Mouse (Mus musculus): ENCODE data around the gene Olfr350. TPM values are rescaled to one million over a fixed set of nuclear protein-coding genes. Genes with fewer than 3 reads are reported as not detected.

The Olfr350 gene
- polyA plus RNA-seq (2012; rRNA removed) = not detected in 2 replicates

DNA sequence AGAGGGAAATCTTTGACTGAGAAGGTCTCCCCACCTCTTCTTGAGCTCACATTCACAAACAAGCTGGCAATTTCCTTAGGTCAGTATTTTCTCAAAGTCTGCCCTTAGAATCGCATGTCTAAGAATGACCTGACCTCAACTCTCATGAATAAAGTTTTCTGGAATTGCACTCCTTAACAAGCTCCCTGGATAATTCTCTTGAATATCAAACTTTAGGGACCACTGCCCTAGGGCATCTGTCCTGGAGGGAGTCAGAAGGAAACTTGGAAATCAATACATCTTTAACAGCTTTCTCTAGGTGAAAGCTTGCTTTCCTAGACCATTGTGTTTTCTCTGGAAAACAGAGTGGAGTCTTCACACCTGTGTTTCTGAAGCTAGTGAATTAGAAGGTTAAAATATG is at the start of gene Olfr350:
TSS of gene Olfr350 (plus strand) at position 301 of the 400 bp plus-strand sequence.

DNA sequence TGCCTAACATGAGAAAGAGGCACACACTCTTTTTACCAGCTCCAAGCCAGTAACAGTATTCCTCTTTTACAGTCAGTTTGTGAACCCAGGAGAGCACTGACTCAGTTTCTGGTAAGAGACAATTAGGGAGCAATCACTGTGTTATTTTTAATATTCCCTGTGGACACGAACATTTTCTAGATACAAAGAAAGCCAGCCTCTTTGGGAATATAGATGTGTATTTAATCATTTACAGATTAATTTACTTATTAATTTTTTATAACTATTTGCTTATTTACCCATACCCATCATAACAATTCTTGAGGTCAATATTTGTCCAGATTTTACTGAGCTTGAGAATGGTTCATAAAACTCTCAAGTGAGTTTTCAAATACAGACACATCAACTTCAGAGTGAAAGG is 29.2 kb upstream of the Olfr350 start, which contains the start of gene Olfr3:
TSS of gene Olfr3 (minus strand) at position 101 of the 400 bp plus-strand sequence.

DNA sequence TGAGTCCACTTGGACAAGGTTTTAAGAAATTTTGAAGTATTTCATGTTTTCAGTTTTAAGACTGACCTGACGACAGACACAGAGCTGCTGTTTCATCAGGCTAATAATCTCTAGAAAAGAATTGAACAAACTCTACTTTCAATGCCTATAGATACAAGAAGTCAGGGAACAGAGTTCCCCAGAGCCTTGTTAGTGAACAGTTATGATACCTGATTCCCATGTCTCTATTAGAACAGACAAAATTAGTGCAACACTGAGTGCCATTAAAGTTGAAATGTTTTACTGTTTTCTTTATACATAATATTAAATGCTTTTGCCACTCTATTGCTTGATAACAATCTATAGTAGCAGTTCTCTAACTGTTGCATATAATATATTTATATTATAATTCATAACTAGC is 16.4 kb downstream of the Olfr350 start, which contains the start of gene Olfr351:
TSS of gene Olfr351 (minus strand) at position 101 of the 400 bp plus-strand sequence.

DNA sequence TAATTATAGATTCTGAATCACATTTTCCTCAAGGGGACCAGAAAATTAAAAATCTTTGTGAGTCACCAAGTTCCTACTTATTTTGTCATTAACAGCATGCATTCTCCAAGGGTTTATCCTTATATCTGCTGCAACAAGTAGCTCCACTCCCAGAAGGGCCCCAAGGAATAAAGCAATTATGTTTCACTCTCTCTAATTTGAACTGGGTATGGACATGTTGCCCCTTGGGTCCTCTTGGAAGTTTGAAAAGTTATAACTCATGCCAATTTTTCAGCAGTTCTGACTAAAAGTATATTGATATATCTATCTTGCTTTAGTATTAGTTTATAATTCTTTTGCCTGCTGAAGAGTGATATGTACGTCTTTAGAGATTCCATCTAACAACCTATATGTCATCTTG is 22.1 kb downstream of the Olfr350 start, which contains the start of gene Olfr352:
TSS of gene Olfr352 (plus strand) at position 301 of the 400 bp plus-strand sequence.

DNA sequence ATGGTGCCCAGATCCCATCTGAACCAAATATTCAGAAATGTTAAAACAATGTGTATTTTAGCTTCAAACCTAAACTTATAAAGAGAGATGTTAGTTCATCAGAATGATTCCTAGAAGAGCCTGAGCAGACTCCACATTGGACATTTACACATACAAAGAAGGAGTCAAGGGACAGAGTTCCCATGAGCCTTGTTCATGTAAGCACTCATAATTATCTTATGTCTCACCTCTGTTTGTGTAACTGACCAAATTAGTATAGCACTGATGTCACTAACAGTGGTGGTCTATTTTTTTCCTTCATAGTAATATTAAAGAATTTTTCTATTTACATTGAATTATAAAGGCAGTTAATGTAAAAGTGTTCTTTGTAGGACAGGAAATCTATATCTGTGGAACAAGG is 46.7 kb downstream of the Olfr350 start, which contains the start of gene Olfr353:
TSS of gene Olfr353 (minus strand) at position 101 of the 400 bp plus-strand sequence.

Other genes starting within 250 kb of the Olfr350 start
- gene Olfr345, start 206.3 kb upstream of the Olfr350 start, polyA plus RNA-seq (2012; rRNA removed) = not detected in 2 replicates
- not detected in 2 replicates for gene Olfr346, start 160.5 kb upstream of the Olfr350 start, polyA plus RNA-seq (2012; rRNA removed)
- gene Olfr347, start 114.4 kb upstream of the Olfr350 start, polyA plus RNA-seq (2012; rRNA removed) = not detected in 2 replicates
- not detected in 2 replicates for gene Olfr348, start 62.0 kb upstream of the Olfr350 start, polyA plus RNA-seq (2012; rRNA removed)
- not detected in 2 replicates for gene Olfr50, start 55.8 kb upstream of the Olfr350 start, polyA plus RNA-seq (2012; rRNA removed)
- not detected in 2 replicates for gene Olfr3, start 29.3 kb upstream of the Olfr350 start, polyA plus RNA-seq (2012; rRNA removed)
- gene Olfr351, start 16.4 kb downstream of the Olfr350 start, polyA plus RNA-seq (2012; rRNA removed) = not detected in 2 replicates
- not detected in 2 replicates for gene Olfr352, start 22.1 kb downstream of the Olfr350 start, polyA plus RNA-seq (2012; rRNA removed)
- gene Olfr353, start 46.6 kb downstream of the Olfr350 start, polyA plus RNA-seq (2012; rRNA removed) = not detected in 2 replicates
- not detected in 2 replicates for gene Olfr354, start 59.4 kb downstream of the Olfr350 start, polyA plus RNA-seq (2012; rRNA removed)
- gene Olfr355, start 82.6 kb downstream of the Olfr350 start, polyA plus RNA-seq (2012; rRNA removed) = not detected in 2 replicates
- not detected in 2 replicates for gene Olfr356, start 90.8 kb downstream of the Olfr350 start, polyA plus RNA-seq (2012; rRNA removed)
- not detected in 2 replicates for gene Olfr357, start 147.5 kb downstream of the Olfr350 start, polyA plus RNA-seq (2012; rRNA removed)
- gene Olfr358, start 163.0 kb downstream of the Olfr350 start, polyA plus RNA-seq (2012; rRNA removed) = not detected in 2 replicates
- not detected in 2 replicates for gene Olfr360, start 219.4 kb downstream of the Olfr350 start, polyA plus RNA-seq (2012; rRNA removed)
- gene Olfr361, start 243.0 kb downstream of the Olfr350 start, polyA plus RNA-seq (2012; rRNA removed) = not detected in 2 replicates

Measured in central nervous system, embryonic 18 days (tissue).